Mouse (Mus musculus): ENCODE measurements around the gene Jph2. TPM values are rescaled to one million over a fixed set of nuclear protein-coding genes. Genes with fewer than 3 reads are reported as not detected.
A peak's percentile ranks its signal among the peaks of the same experiment; 100 is the strongest.

Jph2 gene
- polyA plus RNA-seq (2015; fragmentation: Nextera tagmentation; extraction: Ambion mirVana), result 41.0 and 47.7 TPM in 2 replicates

GRCm38 (mm10) chr2:163397905-163398304, at the start of gene Jph2:
TSS of gene Jph2 (minus strand) at chr2:163397993.
- WGBS, result 5% methylated on average over 10 of the region's 10 CpGs
- Histone ChIP-seq H3K4me1 (replicated peaks) (peaks cover 23% of the 10 kb centered on the region), H3K4me3 (peak within 1 kb of the TSS; percentile 63)

GRCm38 (mm10) chr2:163447375-163447774, 49.6 kb upstream of the Jph2 start:
- ATAC-seq (replicated peaks; ENCODE audit: insufficient number of reproducible peaks, insufficient read depth, low FRiP score, low read depth), result no peak
- WGBS, result 71% methylated on average over 12 of the region's 12 CpGs
- no peak overlapping the region for H3K27ac ChIP-seq

More at GRCm38 (mm10) chr2:163397905-163398304, at the start of gene Jph2:
- H3K27ac ChIP-seq, result peak within 1 kb of the TSS; percentile 97
- peak within 1 kb of the TSS; percentile 73 for H3K9ac ChIP-seq
- H3K9me3 ChIP-seq (replicated peaks), result no peaks in the 10 kb centered on the region
- ATAC-seq (replicated peaks; ENCODE audit: insufficient number of reproducible peaks, insufficient read depth, low FRiP score, low read depth), result peak; percentile 88
- H3K4me2 ChIP-seq, result peak within 1 kb of the TSS; percentile 61
- H3K27me3 ChIP-seq, result no peaks in the 10 kb centered on the region
- no peaks in the 10 kb centered on the region for H3K36me3 ChIP-seq

GRCm38 (mm10) chr2:163444017-163444416, 46.2 kb upstream of the Jph2 start:
- H3K9me3 ChIP-seq (replicated peaks), result no peaks in the 10 kb centered on the region
- 64% methylated on average over 7 of the region's 7 CpGs for WGBS
- H3K9ac ChIP-seq, result no peak overlapping the region
- no peaks in the 10 kb centered on the region for H3K36me3 ChIP-seq
- H3K4me2 ChIP-seq, result no peak overlapping the region
- H3K27me3 ChIP-seq, result peaks cover 26% of the 10 kb centered on the region
- H3K27ac ChIP-seq, result no peak overlapping the region
- no peak overlapping the region for H3K4me3 ChIP-seq
- ATAC-seq (replicated peaks; ENCODE audit: insufficient number of reproducible peaks, insufficient read depth, low FRiP score, low read depth), result no peak
- H3K4me1 ChIP-seq (replicated peaks), result no peaks in the 10 kb centered on the region

More at GRCm38 (mm10) chr2:163447375-163447774, 49.6 kb upstream of the Jph2 start:
- H3K9me3 ChIP-seq (replicated peaks), result no peaks in the 10 kb centered on the region
- H3K4me2 ChIP-seq, result no peak overlapping the region
- H3K9ac ChIP-seq, result no peak overlapping the region
- no peaks in the 10 kb centered on the region for H3K36me3 ChIP-seq
- H3K4me3 ChIP-seq, result no peak overlapping the region
- no peaks in the 10 kb centered on the region for H3K4me1 ChIP-seq (replicated peaks)
- peaks cover 11% of the 10 kb centered on the region; the same call in 1 of the 2 replicates for H3K27me3 ChIP-seq

GRCm38 (mm10) chr2:163443543-163443942, 45.8 kb upstream of the Jph2 start:
- no peaks in the 10 kb centered on the region for H3K9me3 ChIP-seq (replicated peaks)
- H3K4me3 ChIP-seq, result no peak overlapping the region
- ATAC-seq (replicated peaks; ENCODE audit: insufficient number of reproducible peaks, insufficient read depth, low FRiP score, low read depth), result no peak
- H3K36me3 ChIP-seq, result no peaks in the 10 kb centered on the region
- no peak overlapping the region for H3K27ac ChIP-seq
- H3K4me1 ChIP-seq (replicated peaks), result peaks cover 3% of the 10 kb centered on the region
- H3K9ac ChIP-seq, result no peak overlapping the region
- H3K4me2 ChIP-seq, result no peak overlapping the region
- WGBS, result 53% methylated on average over 6 of the region's 6 CpGs
- peaks cover 31% of the 10 kb centered on the region for H3K27me3 ChIP-seq

GRCm38 (mm10) chr2:163439488-163439887, 41.7 kb upstream of the Jph2 start:
- H3K9me3 ChIP-seq (replicated peaks), result no peaks in the 10 kb centered on the region
- 31% methylated on average over 1 of the region's 1 CpGs for WGBS
- no peak for ATAC-seq (replicated peaks; ENCODE audit: insufficient number of reproducible peaks, insufficient read depth, low FRiP score, low read depth)
- H3K4me3 ChIP-seq, result no peak overlapping the region
- H3K9ac ChIP-seq, result no peak overlapping the region
- no peaks in the 10 kb centered on the region for H3K36me3 ChIP-seq
- H3K4me1 ChIP-seq (replicated peaks), result peaks cover 8% of the 10 kb centered on the region
- peaks cover 43% of the 10 kb centered on the region for H3K27me3 ChIP-seq
- H3K27ac ChIP-seq, result no peak overlapping the region
- no peak overlapping the region for H3K4me2 ChIP-seq

- Histone ChIP-seq H3K27ac (no peak overlapping the region), H3K36me3 (no peaks in the 10 kb centered on the region), H3K27me3 (peaks cover 43% of the 10 kb centered on the region), H3K4me2 (peak overlapping the region; percentile 56), H3K9me3 (replicated peaks) (no peaks in the 10 kb centered on the region), H3K4me1 (replicated peaks) (peaks cover 8% of the 10 kb centered on the region), H3K9ac (no peak overlapping the region), H3K4me3 (peak overlapping the region; percentile 29)
- 2% methylated on average over 30 of the region's 30 CpGs for WGBS
- 0 out of 2 replicates have a peak, but pooled peaks have one; percentile 14 for ATAC-seq (replicated peaks; ENCODE audit: insufficient number of reproducible peaks, insufficient read depth, low FRiP score, low read depth)
Observed at GRCm38 (mm10) chr2:163438619-163439451, 41.0 kb upstream of the Jph2 start.

GRCm38 (mm10) chr2:163438246-163438618, 40.4 kb upstream of the Jph2 start, which contains the start of gene Gdap1l1:
TSS of gene Gdap1l1 (plus strand) at chr2:163438476.
- Histone ChIP-seq H3K4me1 (replicated peaks) (peaks cover 8% of the 10 kb centered on the region), H3K27ac (no peak within 1 kb of the TSS), H3K4me2 (peak within 1 kb of the TSS; percentile 56), H3K4me3 (peak within 1 kb of the TSS; percentile 29), H3K27me3 (peaks cover 43% of the 10 kb centered on the region), H3K9ac (no peak within 1 kb of the TSS), H3K36me3 (no peaks in the 10 kb centered on the region), H3K9me3 (replicated peaks) (no peaks in the 10 kb centered on the region)
- ATAC-seq (replicated peaks; ENCODE audit: insufficient number of reproducible peaks, insufficient read depth, low FRiP score, low read depth), result 0 out of 2 replicates have a peak, but pooled peaks have one; percentile 47
- 1% methylated on average over 18 of the region's 18 CpGs for WGBS

- ATAC-seq (replicated peaks; ENCODE audit: insufficient number of reproducible peaks, insufficient read depth, low FRiP score, low read depth), result no peak
- H3K4me2 ChIP-seq, result no peak overlapping the region
- H3K27ac ChIP-seq, result no peak overlapping the region
- peaks cover 39% of the 10 kb centered on the region for H3K27me3 ChIP-seq
- H3K9ac ChIP-seq, result no peak overlapping the region
- 45% methylated on average over 4 of the region's 4 CpGs for WGBS
- H3K36me3 ChIP-seq, result no peaks in the 10 kb centered on the region
- no peaks in the 10 kb centered on the region for H3K9me3 ChIP-seq (replicated peaks)
- peaks cover 8% of the 10 kb centered on the region for H3K4me1 ChIP-seq (replicated peaks)
- no peak overlapping the region for H3K4me3 ChIP-seq
Observed at GRCm38 (mm10) chr2:163437800-163438199, 40.0 kb upstream of the Jph2 start.

- Histone ChIP-seq H3K36me3 (no peaks in the 10 kb centered on the region), H3K4me3 (no peak overlapping the region), H3K4me1 (replicated peaks) (peaks cover 8% of the 10 kb centered on the region), H3K9ac (no peak overlapping the region), H3K27me3 (peaks cover 21% of the 10 kb centered on the region), H3K9me3 (replicated peaks) (no peaks in the 10 kb centered on the region), H3K4me2 (no peak overlapping the region), H3K27ac (no peak overlapping the region)
- no peak for ATAC-seq (replicated peaks; ENCODE audit: insufficient number of reproducible peaks, insufficient read depth, low FRiP score, low read depth)
- 11% methylated on average over 4 of the region's 4 CpGs for WGBS
Observed at GRCm38 (mm10) chr2:163433971-163434370, 36.2 kb upstream of the Jph2 start.

GRCm38 (mm10) chr2:163431289-163431688, 33.5 kb upstream of the Jph2 start:
- no peak for ATAC-seq (replicated peaks; ENCODE audit: insufficient number of reproducible peaks, insufficient read depth, low FRiP score, low read depth)
- Histone ChIP-seq H3K4me3 (no peak overlapping the region), H3K9me3 (replicated peaks) (no peaks in the 10 kb centered on the region), H3K4me1 (replicated peaks) (no peaks in the 10 kb centered on the region), H3K4me2 (no peak overlapping the region), H3K9ac (no peak overlapping the region), H3K27ac (no peak overlapping the region), H3K27me3 (no peaks in the 10 kb centered on the region), H3K36me3 (no peaks in the 10 kb centered on the region)
- WGBS, result 80% methylated on average over 9 of the region's 9 CpGs

GRCm38 (mm10) chr2:163428346-163429011, 30.7 kb upstream of the Jph2 start:
- ATAC-seq (replicated peaks; ENCODE audit: insufficient number of reproducible peaks, insufficient read depth, low FRiP score, low read depth), result no peak
- H3K36me3 ChIP-seq, result no peaks in the 10 kb centered on the region
- no peaks in the 10 kb centered on the region for H3K27me3 ChIP-seq
- no peak overlapping the region for H3K9ac ChIP-seq
- no peak overlapping the region for H3K4me3 ChIP-seq
- H3K27ac ChIP-seq, result no peak overlapping the region
- no peak overlapping the region for H3K4me2 ChIP-seq
- 29% methylated on average over 4 of the region's 4 CpGs for WGBS
- H3K9me3 ChIP-seq (replicated peaks), result no peaks in the 10 kb centered on the region
- H3K4me1 ChIP-seq (replicated peaks), result no peaks in the 10 kb centered on the region

All from heart, embryonic 15.5 days (tissue).